Mouse (Mus musculus) R1 (cell line): ENCODE data around the gene Igsf9.
A peak's percentile ranks its signal among the peaks of the same experiment; 100 is the strongest.

Experiments used
- DNase-seq: peaks from one replicate; pipeline ENCODE4 v3.0.0-alpha.2; 2018; ENCODE audit warnings: low read depth, low spot score

Igsf9 gene

DNA sequence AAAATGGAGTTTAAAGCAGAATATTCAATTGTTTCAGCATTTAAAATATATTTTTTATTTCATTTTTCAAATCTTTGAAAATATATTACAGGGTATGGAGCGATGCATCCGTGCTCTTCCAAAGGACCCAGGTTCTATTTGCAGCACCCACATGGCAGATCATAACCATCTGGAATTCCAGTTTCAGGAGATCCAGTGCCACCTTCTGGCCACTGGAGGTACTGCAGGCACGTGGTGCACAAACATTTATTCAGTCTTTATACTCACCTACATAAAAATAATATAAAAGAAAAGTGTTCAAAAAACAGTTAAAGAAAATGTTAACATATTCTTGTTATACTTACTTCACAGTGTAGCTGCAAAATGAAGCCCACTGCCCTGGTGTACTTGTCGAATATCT, 36.4 kb downstream of the Igsf9 start:
- peak; percentile 55 for DNase-seq

DNA sequence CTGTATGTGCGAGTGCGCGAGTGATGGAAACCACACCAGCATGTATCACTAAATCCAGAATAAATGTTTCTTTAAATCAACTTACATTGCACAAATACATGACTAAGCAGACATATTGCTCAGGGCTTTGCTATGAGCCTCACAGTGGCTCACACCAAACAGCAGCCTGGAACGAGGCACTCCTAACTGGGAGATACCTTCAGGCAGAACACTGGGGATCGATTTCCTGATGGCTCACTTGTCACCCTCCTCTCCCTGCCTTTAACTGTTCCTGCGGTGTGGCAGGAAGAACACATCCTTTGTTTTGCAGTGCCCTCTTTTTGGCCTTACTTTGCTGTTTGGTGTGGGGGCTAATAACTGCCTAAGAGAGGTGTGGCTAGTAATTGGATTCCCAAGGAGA, 38.1 kb downstream of the Igsf9 start:
- no peak for DNase-seq

DNA sequence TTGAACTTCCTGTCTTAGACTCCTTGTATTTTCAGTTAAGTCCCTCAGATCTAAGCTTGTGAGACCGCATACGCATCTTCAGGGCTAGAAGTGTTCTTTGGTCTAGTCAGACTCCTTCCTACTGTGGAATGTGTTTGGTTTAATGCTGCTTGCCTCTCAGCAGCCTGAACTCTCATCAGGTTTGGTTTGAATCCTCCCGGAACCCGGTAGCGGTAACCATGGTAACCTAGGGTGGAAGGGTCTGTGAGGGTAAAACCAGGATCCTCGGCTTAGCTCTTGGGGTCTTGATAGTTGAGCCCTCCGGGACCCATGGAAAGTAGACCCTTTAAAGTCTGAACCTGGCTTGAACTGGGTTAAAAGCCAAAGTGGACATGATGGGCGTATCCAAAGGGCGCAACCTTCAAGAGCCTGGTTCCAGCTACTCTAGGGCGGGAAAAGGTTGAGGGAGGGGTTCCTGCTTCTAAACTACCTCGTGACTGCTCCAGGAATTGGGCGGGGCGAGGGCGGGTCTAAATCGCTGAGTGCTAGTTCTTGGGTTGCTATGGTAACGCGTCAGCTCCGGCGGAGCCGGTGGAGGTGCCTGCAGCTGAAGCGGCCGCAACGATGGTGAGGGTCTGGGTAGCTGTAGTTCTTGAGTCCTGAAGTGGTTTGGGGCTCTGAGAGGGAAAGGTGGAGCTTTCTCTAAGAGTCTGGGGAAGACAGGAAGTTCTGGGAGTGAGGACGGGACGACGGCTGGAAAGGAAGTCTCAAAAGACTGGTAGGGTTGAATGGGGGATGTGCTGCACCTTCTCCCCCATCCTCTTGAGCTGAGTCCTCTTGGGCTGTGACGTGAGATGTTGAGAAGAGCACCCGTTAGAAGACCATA, 39.2 kb downstream of the Igsf9 start, which contains the start of gene Cfap45:
TSS of gene Cfap45 (plus strand) at position 226 of the 865 bp plus-strand sequence.
- peak; percentile 99 for DNase-seq

DNA sequence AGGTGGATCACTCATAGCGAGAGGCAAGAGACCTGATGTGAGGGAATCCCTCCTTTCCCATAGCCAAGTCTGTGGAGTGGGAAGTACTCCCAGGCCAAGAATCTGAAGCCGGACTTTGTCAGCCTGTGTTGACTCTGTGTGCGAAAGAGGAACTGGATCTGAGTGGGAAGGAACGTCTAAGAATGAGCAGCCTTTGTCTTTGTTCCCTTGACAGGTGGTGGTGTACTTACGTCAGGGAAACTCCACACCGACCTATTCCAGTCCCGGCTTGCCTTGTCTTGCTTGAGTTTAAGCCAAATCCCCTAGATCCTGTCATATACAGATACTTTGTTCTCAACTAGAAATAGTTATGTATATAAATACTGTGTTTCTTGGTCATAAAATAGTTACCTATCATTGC, 40.9 kb downstream of the Igsf9 start:
- DNase-seq: no peak

DNA sequence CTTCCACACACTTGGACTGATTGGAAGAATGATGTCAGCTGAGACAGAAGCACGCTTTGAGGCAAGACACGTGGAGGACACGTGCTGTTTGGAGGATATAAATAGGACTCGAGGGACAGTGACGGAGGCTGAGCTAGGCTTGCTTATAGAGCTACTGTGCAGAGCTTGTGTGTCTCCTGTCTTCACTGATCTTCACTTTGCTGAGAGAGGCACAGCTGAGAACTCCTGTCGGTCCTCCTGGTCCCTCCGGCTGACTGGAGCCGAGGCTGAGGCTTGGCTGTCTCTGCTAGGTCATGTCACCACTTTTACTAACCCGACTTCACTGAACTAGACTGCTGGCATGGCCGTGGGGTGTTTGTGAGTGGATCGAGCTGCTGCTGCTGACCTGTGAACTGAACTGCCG, 42.1 kb downstream of the Igsf9 start:
- DNase-seq: no peak

DNA sequence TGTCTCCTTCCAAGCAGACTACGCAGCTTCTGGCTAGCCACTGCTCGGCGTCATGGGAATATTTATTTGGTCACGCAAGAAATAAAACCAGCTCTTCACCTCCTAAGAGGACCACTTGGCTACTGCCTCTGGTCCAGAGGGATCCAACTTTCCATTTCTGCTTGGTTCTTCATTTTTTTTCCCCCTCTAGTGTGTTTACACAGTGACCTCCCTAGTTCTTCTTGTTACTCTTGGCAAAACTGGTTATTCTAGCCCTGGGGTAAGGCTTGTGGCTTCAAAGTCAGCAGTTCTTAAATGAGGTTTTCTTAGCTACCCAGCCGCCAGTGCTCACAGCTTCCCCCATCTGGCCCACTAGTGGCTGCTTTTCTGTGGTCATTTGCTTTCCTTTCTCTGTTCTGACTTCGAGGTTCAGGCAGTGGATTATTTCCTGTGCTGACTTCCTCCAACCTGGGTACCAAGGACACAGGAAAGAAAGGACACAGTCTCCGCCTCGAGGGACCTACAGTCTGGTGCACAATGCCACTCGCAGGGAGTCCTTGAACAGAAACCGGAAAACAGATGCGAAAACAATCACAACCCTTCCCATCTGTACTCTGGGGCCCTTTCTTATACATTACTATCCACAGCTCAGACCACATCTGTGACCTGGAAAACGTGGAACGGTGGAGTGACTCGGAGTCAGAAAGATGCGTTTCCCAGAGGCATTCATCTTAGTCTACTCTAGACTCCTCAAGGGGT, 43.6 kb downstream of the Igsf9 start:
- DNase-seq: peak; percentile 84

DNA sequence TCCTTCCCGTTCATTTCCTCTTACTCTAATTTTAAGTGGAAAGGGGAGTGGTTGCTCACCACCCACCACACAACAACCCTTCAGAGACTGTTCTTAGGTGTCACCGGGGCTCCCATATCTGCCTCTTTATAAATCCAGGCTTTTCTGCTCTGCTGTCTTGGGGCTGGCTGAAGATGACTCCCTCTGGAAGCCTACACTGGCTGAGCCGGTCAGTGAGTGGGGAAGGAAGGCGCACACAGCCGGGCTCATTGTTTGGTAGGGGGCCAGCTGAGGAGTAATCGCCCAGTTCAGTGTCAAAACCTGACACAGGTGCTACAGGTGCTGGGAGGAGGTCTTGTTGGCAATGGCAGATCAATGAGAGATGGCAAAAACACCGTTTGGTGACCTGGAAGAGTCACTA, 44.4 kb downstream of the Igsf9 start:
- DNase-seq: peak; percentile 33

DNA sequence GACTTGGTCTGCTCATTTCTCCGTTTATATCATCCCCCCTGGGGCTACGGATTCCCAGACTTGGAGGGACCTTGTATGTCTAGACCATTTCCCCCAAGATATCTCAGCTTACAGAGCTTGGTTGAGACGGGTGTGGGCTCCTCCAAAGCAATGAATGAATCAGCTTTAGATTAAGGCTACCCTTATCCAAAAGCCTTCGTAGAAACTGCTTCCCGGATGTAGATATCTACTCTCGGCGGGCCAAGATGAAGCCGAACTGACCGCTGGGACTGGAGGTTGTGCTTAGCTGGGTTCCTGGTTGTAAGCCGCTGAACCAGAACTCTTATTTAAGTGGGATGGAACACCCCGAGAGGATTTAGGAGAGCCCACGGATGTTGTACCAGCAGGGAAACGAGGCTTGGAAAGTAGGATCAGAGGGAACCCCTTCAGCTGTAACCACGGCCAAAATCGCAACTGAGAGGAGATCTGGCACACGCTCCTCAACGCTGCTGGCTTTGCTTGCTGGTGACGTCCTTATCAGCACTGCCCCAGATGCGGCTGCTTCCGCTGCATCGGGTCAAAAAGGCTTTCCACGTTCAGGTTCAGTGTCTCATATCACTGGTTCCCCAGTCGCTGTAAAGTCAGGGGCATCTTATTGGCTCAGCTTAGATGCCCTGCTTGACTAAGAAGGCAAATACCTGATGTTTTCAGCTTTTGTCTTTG, 44.9 kb downstream of the Igsf9 start:
- DNase-seq: no peak

DNA sequence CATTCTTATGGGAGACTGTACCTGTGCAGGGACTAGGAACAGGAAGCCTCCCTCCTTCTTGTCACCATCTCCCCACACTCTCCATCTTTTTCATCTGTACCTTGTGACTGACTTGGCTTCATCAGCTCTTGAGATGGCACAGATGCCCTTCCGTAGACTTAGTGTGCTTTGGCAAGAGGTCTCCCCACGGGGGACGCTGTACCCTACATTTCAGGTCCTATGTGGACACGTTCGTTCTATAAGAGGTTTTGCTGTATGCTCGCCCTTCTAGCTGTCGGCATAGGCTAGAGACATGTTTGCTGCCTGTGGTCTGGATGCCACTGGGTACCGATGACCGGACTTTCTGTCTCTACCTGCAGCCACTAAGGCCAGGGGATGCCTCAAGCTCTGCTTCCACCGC, 45.8 kb downstream of the Igsf9 start:
- no peak for DNase-seq

DNA sequence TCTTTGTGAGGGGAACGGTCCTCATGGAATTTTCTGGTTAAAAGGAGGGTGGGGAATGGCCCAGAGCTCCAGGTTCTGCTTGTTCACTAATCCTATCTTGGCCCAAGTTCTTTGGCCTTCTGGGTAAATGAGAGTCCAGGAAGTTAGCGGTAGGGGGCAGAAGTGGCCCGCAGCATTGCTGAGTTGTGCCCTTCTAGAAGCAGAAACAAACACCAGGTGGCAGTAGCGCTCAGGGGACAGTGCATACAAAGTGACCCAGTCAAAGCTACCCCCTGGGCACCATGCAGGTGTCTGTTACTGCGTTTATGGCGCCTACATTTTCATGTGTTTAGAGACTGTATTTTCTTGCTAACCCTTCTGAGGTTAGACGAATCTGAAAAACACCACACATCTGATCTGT, 47.1 kb downstream of the Igsf9 start:
- DNase-seq: peak; percentile 85

DNA sequence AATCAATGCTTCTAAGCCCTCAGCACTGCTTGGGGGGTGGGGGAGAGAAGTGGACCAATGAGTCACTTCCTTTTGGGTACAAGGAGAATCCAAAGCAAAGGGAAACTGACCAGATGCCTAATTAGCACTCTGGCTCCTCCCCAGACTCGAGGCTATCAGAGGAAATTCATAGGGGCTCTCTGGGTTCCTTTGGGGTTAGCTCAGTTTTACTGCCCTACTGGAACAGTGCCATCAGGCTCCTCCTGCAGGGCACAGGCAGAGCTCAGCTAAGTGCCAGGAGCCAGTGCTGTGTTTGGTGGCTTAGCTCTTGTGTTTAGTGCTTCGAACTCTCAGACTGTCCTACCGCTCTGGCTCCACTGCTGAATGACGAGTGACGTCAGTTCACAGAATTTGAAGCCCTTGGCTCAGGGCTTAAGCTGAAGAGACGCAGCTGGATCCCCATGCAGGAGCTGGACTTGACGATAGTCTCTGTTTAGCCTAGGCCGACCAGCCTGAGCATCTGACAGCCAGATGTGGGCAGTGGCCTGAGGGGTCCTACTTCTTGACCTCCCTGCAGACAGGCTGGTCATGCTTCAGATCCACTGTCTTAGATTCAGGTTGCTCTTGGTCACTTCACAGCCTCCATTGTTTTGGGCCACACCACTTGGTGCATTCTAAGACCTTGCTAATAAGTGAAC, 49.1 kb downstream of the Igsf9 start:
- no peak for DNase-seq

DNA sequence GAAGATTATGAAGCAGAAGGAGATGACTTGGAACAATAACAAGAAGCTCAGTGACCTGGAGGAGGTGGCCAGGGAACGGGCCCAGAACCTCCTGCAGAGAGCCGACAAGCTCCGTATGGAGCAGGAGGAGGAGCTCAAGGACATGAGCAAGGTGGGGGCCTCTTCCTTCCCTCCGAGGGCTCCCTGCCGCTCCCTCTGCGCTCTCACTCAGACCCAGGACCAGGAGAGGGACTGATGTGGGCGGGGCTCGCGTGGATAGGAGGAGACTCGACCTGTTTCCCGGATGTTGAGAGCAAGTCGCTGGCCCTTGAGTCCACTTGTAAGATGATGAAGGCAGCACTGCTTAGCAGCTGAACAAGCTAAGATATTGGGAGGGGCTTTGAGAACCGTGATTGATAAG, 51.0 kb downstream of the Igsf9 start:
- peak; percentile 77 for DNase-seq

DNA sequence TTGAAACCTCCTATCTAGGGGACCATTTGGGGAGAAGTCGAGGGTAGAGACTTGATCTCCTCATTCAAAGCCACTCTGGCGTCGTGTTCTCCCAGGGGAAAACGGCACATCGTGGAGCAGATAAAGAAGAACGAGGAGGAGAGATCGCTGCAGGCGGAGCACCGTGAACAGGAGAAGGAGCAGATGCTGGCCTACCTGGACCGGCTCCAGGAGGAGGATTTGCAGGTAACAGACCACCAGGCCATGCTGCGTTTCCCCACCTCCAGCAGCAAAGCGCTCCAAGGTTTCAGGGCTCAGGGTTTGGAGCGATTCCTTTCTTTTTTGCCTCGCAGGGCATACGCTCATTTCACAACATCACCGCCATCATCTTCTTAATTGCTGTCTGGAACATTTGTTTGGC, 53.5 kb downstream of the Igsf9 start:
- no peak for DNase-seq

DNA sequence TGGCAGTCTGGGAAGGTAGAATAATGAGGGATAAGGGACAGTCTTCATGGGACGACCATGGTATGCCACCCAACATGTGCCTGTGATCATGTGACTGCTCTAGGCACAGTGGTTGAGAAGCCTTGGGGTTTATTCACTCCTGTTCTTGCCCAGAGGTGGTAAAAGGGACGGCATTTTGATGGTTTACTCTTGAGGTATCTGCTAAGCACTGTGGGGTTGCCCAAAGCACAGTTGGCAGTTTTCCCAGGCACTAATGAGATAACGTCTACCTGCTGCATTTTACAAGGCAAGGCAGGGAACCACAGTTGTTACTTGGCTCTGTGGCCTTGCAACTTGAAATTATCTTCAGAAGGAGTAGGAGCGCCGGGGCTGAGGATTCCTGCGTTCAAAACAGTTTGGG, 58.2 kb downstream of the Igsf9 start:
- no peak for DNase-seq

DNA sequence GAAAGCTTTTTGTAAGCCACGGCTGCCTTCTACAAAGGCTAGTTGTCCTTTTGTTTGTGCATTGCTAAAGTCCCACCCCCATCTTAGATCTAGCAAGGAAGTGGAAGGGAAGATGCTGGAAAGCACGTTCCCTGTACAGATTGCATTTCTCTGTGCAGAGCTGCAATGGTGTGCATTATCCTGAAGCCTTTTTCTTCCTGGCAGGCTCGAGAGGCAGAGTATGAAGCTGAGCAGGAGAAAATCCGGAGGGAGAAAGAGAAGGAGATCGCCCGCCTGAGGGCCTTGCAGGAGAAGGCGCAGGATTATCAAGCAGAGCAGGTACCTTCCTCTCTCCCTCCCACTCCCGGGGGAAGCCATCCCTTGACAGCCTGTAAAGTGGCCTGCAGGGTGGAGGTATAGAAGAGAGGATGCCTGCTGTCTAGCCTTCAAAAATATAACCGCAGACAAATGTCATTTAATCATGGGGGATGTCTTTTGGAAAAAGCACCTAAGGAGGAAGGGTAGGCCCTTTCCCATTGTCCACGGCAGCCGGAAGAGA, 58.8 kb downstream of the Igsf9 start:
- DNase-seq: no peak

DNA sequence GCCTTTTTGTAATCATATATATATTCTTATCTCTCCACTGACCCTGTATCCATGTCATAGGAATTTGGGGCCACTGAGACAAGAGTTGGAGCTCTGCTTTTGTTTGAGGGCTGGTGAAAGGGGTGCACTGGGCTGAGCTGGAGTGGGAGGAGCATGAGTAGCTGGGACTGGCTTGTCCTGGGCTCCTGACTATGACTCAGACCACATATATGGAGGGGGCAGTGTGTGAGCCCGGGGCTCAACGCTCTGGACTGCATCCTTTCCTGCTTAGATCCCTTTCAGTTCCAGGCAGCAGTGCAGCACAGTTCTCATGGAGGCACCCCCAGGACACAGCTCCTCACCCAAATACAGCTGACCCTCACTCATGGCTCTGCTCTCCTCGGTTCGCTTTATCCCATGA, 64.5 kb downstream of the Igsf9 start:
- DNase-seq: no peak
